Mouse (Mus musculus) monocyte, adult 2 months (primary cell): ENCODE results near the gene Srgap2.

Experiments
- DNase-seq, 2 experiments: peaks; one replicate each; pipeline ENCODE4 v3.0.0; 2022; ENCODE audit warnings: low spot score in 2 of 2, low read depth in 1 of 2

Gene Srgap2

GRCm38 (mm10) chr1:131475306-131475705 lies 51.8 kb downstream of the Srgap2 start:
- DNase-seq: no peak

DNA sequence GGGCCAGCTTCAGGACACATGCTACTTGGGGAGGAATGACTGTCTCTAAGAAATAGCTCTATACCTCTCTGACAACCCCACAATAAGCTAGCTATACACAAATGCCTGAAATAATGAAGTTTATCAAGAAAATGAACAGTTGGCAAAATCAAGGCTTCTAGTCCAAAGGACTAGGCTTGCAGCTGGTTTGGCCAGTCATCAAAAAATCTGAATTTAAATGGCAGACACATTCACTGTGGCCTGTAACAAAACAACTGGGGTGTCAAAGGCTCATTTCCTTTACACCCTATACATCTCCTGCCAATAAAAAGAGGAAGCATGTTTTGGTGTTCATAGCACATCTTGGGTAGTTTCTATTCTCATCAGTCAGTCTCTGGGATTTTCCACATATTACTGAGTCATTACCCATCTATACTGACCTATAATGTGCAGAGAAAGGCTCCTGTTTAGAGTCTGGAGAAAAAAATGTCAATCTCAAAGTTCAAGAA lies 53.5 kb downstream of the Srgap2 start:
- no peak for DNase-seq

DNA sequence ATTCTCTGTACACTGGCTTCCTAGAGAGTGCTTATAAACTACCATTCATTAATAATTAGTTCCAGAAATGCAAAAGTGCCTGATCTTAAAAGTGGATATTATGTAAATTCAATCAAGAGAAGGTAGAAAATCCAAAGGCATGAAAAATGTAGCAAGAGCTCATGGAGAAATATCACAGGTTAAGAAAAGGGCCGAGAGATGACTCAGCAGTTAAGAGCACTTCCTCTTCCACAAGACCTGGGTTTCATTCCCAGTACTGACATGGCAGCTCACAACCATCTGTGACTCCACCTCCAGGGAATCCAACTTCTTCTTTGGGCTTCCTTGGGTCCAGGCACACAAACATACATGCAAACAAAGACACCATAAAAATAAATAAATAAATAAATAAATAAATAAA lies 56.6 kb downstream of the Srgap2 start:
- DNase-seq: no peak

DNA sequence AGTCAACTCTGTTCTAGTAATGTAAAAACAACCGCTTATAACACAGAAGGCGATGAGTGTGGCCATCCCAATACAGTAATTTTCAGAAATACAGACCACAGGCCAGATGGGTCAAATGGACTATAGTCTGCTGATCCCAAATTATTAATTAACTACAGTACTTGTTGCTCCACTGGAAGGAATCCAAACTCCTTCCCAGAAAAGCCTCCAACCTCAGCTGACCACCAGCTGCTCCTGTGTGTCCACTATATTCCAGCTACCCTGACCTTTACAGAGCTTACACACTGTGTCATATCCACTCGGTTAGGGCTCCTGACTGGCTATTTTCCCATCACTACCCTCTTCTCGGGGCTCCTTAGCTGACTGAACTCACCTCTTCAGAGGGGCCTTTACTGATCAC lies 61.3 kb downstream of the Srgap2 start:
- no peak for DNase-seq

DNA sequence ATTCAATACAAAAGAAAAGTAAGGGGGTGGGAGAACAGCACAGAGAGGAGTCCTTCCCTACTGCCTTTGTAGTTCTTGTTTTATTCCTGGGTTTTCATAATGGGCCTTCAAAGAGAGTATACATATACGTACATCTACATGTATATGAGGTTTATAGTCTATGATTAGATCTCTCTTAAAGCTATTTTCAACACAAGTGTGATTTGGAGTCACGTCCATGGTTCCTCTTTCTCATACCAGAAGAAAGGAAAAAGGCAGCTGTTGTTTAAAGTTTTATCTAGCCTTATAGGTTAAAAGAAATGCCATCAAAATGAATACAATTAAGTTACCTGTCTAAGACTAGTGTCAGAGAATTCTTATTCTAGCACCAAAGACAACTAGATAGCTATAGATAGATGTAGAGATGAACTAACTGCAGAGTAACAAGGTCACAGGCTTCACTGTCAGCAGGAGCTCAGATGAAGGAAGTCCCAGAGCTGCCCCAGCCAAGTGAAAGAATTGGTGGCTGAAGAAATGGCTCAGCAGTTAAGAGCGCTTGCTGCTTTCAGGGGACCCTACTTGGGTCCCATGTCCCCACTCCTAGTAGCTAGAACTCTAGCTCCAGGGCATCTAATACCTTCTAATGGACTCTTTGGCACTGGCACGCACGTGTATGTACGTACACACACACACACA lies 63.1 kb downstream of the Srgap2 start:
- DNase-seq: no peak

- DNase-seq: no peak
These were observed 64.5 kb downstream of the Srgap2 start for GRCm38 (mm10) chr1:131462541-131463067.

GRCm38 (mm10) chr1:131460914-131461530 lies 66.1 kb downstream of the Srgap2 start:
- no peak for DNase-seq

DNA sequence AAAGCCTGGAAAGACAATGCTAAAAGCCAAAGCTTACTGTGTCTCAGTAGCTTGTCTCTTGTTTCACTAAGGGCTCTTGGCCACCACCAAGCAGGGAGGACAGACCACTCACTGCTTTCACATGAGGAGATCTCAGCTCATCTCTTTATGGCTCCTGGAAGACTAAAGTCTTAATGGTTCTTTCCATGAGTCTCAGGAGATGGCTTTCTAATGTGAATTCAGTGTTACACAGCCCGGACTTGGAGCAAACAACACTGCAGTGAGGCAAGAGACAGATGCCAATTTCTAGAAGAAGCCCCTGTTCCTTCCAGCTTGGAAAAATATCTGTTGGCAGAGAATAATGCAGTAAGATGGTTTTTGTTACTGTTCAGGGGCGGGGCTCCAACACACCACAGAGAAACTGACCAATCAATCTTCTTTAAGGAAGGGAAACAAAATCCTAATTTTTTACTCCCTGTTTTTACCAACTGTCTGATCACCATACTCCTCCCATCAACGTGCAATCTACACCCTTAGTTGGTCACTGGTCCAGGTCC lies 71.7 kb downstream of the Srgap2 start:
- DNase-seq: no peak

DNA sequence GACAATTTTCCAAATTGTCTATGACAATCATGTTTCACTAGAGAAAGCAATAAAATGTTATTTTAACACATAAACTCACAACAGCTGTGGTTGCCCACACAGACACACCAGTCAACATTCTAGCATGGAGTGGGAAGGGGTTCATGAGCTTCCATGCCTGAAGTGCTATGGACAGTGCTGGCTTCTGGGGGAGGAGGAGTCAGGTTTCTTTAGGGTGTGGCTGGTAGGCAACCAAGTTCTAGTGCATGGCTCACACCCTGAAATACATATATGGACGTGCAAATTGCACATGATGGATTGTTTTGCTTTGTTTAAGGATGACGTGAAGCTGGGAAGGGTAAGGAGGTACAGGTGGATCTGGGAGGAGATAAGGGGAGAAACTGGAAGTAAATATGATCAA lies 72.8 kb downstream of the Srgap2 start:
- no peak for DNase-seq

DNA sequence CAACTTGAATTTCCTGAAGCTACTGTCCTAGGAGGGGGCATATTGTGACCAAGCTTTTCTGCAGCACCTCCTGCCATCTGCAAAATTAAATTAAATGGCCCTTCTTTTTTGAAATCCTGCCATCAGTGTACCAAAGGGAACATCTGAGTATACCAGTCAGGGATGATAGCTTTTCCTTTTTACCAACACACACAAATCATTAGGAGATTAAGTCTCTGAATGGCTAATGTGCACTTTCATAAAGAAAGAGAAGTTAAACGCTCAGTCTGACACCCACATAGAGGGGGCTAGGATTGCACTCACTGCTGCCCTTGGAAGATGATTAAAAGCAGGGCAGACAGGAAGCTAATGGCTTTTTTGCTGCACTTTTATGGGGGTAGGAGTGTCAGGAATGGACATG lies 73.8 kb downstream of the Srgap2 start:
- DNase-seq: no peak

DNA sequence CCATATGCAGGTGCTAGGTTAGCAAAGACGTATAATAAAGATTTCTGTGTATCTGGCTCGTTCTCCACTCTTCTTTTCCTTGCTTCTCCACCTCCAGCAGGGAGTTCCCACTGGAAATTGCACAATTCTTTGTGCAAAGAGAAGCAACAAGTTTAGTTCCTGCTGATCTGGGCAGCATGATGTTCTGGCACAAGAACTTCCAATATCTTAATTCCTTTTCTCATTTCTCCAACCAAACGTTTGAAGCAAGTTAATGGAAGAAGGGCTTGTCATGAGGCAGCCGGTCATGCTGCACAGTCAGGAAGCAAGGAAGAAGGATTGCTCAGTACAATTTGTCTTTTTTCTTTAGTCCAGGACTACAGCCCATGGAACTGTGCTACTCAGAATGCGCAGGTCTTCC lies 78.8 kb downstream of the Srgap2 start:
- no peak for DNase-seq

GRCm38 (mm10) chr1:131447333-131447732 lies 79.8 kb downstream of the Srgap2 start:
- no peak for DNase-seq

DNA sequence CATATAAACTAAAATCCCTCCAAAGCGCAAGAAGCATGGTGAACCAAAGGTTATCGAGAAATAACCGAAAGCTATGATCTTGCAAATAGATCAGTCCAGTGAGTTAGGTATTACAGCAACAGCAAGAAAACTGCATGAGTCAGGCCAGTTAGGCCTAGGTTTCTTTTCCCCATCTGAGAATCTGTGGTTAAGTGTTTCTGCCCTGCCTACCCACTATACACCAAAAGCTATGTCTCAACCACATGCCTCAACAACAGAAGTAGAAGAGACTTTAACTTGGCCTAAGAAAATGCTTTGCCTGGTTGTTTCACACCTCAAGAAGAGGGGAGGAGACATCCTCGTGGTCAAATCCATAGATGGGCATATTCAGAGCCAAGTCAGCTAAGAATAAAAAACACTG lies 80.6 kb downstream of the Srgap2 start:
- peak in 1 of 2 experiments; percentile 17 for DNase-seq

GRCm38 (mm10) chr1:131438556-131438955 lies 88.6 kb downstream of the Srgap2 start:
- peak; percentile 17 to 21 for DNase-seq

DNA sequence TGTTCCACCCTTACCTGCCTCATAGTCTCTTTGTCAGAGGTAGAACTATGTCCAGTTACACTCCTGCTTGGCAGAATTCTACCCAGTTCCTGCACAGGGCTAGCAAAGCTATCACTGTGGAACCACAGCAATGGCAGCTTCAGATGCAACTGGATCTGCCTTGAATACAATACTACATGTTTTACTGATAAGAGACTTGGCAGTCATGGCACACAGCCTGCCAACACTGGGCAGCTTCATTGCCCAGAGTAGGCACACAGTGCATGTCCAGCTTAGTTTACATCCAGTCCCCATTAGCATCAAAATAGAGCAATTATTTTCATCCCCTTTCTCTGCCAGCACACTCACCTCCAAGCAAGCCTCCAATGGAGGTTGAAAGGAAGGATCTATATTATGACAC lies 89.2 kb downstream of the Srgap2 start:
- no peak for DNase-seq

GRCm38 (mm10) chr1:131436609-131437008 lies 90.5 kb downstream of the Srgap2 start:
- no peak for DNase-seq

DNA sequence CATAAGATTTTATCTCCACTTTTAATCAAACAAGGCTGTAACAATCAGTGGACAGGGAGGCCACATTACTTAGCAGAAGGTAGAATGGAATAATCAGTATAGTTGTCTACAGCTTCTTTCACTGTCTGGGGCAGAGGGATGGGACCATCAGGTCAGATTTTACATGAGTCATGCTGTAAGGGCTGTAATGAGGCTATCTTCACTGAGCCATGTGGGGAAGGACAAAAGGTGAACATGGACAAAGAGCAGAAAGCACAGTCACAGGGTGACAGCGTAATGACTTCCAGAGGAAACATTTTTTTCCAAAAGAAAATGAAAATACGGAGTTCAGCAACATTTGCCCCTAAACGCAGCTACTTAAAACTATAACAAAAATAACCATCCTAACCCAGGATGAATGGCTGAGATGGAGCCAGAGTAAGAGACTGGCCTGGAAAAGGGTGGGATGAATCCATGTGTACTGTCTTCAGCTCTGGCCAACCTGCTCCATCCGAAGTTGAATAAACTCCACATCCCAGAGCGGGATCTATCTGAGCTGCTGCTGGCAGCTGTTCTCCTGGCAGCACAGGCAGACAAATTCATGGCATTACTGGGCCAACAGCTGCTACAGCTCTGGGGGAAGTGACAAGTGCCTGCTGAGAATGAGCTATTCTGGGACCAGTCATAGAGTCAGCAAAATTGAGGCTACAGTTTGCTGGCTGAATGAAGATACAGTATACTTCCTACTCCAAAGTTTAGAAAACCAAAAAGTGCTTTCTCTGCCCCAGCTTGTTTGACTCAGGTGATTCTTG lies 95.5 kb downstream of the Srgap2 start:
- no peak for DNase-seq

- no peak for DNase-seq
These were observed 99.9 kb downstream of the Srgap2 start for GRCm38 (mm10) chr1:131427140-131427821.

DNA sequence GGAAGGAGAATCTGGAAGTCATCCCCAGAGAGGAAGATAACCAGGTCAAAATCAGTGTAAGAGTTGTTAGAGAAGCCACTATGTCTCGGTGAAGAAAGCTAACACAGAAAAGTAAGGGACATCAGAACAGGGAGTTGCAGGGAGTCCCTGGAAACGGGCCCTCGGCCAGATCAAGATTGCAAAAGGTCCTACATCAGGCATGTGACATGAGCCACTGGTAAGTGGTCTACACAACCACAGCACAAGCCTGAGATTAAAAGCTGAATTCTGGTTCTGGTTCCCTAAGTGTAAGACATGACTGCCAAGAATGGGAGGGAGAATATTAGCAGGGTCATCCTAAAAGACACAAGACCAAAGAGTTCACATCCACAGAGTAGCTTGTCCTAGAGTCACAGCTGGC lies 104.1 kb downstream of the Srgap2 start:
- DNase-seq: no peak

DNA sequence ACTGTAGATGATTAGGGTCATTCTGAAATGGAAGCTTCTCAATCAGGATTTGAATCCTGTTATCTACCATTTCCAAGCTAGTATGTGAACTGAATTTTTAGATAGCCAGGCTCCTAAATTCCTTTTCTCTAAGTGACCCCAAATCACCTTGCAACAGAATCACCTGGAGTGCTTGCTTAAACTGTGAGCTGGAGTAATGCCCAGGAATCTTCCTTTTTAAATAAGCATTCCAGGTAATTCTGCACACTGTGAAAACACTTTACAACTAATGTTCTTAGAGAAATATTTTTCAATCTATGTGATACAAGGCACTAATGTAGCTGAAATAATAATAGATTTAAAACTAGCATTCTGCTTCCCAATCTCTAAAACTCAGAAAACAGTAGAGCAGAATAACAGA lies 106.0 kb downstream of the Srgap2 start:
- no peak for DNase-seq

GRCm38 (mm10) chr1:131420660-131421059 lies 106.5 kb downstream of the Srgap2 start:
- no peak for DNase-seq
